Mouse (Mus musculus) liver, embryonic 15.5 days (tissue): ENCODE results near the gene Slc31a1. TPM values are rescaled to one million over a fixed set of nuclear protein-coding genes. Genes with fewer than 3 reads are reported as not detected.

Experiments
- ATAC-seq: fragments of 200-750 bp; cut with Nextera tagmentation; 2 replicates; pipeline ENCODE4 v1.8.0; 2017; ENCODE audit warnings: moderate number of reproducible peaks, mild to moderate bottlenecking, moderate library complexity; ENCODE audit not compliant: insufficient read depth
- H3K27ac ChIP-seq: fragments of 300-500 bp; sonication (generic); replicated peaks from 2 replicates; pipeline ENCODE4 v1.5.1; 2015; ENCODE audit warnings: mild to moderate bottlenecking, inconsistent platforms
- H3K27me3 ChIP-seq: fragments of 300-500 bp; sonication (generic); 2 replicates; pipeline ENCODE4 v1.6.1; 2015; ENCODE audit warnings: mild to moderate bottlenecking, inconsistent platforms
- H3K36me3 ChIP-seq: fragments of 300-500 bp; sonication (generic); replicated peaks from 2 replicates; pipeline ENCODE4 v1.6.1; 2015; ENCODE audit warnings: moderate library complexity, mild to moderate bottlenecking, inconsistent platforms
- H3K4me1 ChIP-seq: fragments of 300-500 bp; sonication (generic); replicated peaks from 2 replicates; pipeline ENCODE4 v1.6.1; 2015; ENCODE audit warnings: inconsistent platforms
- H3K4me2 ChIP-seq: fragments of 300-500 bp; sonication (generic); 2 replicates; pipeline ENCODE4 v1.6.1; 2015; ENCODE audit warnings: moderate library complexity, mild to moderate bottlenecking, inconsistent platforms
- H3K4me3 ChIP-seq: fragments of 300-500 bp; sonication (generic); replicated peaks from 2 replicates; pipeline ENCODE4 v1.5.1; 2015; ENCODE audit warnings: mild to moderate bottlenecking, inconsistent platforms
- H3K9ac ChIP-seq: fragments of 300-500 bp; sonication (generic); 2 replicates; pipeline ENCODE4 v1.6.1; 2015; ENCODE audit warnings: moderate library complexity, mild to moderate bottlenecking, inconsistent platforms
- H3K9me3 ChIP-seq: fragments of 300-500 bp; sonication (generic); replicated peaks from 2 replicates; pipeline ENCODE4 v1.6.1; 2016; ENCODE audit warnings: inconsistent platforms
- WGBS: fragments of 180-500 bp; shearing (Covaris S2); methylation state at CpG from one replicate; pipeline ENCODE4 v1.1.7; 2015; ENCODE audit warnings: mixed read lengths; ENCODE audit not compliant: insufficient replicate concordance; 5-methylcytosine and 5-hydroxymethylcytosine counted together
- polyA plus RNA-seq: library from polyadenylated mRNA; unstranded; fragments of >200 nt; fragmentation: Nextera tagmentation; extraction: Ambion mirVana; gene quantifications from 2 replicates; pipeline ENCODE4 v1.2.1, GENCODE M21; 2015

Gene Slc31a1
- polyA plus RNA-seq, 1 experiment from 2014 or later: 51.4 TPM

- peaks cover 6% of the 10 kb centered on the region for H3K27me3 ChIP-seq
- no peaks in the 10 kb centered on the region for H3K36me3 ChIP-seq
- H3K9ac ChIP-seq: no peak overlapping the region
- H3K27ac ChIP-seq: peak overlapping the region; percentile 66
- H3K4me1 ChIP-seq: peaks cover 16% of the 10 kb centered on the region
- no peaks in the 10 kb centered on the region for H3K9me3 ChIP-seq
- H3K4me3 ChIP-seq: no peak overlapping the region
- peak; percentile 69 for ATAC-seq
- peak overlapping the region; percentile 1; the same call in 1 of the 2 replicates for H3K4me2 ChIP-seq
- 36% methylated on average over 4 of the region's 4 CpGs for whole genome bisulfite sequencing
These were observed 71.0 kb downstream of the Slc31a1 start for GRCm38 (mm10) chr4:62431522-62431921.

- Histone ChIP-seq H3K4me2 (no peak overlapping the region), H3K36me3 (no peaks in the 10 kb centered on the region), H3K27me3 (peaks cover 3% of the 10 kb centered on the region), H3K4me1 (peaks cover 16% of the 10 kb centered on the region), H3K9me3 (no peaks in the 10 kb centered on the region), H3K4me3 (no peak overlapping the region), H3K9ac (no peak overlapping the region), H3K27ac (no peak overlapping the region)
- 57% methylated on average over 7 of the region's 7 CpGs for WGBS
- no peak for ATAC-seq
These were observed 73.7 kb downstream of the Slc31a1 start for GRCm38 (mm10) chr4:62433939-62434870.

GRCm38 (mm10) chr4:62435081-62435480 is 74.6 kb downstream of the Slc31a1 start, which contains the start of gene Rnf183:
TSS of gene Rnf183 (minus strand) at chr4:62435252.
- no peak within 1 kb of the TSS for H3K4me2 ChIP-seq
- H3K36me3 ChIP-seq: no peaks in the 10 kb centered on the region
- WGBS: 75% methylated on average over 6 of the region's 6 CpGs
- H3K4me1 ChIP-seq: peaks cover 16% of the 10 kb centered on the region
- H3K4me3 ChIP-seq: no peak within 1 kb of the TSS
- no peaks in the 10 kb centered on the region for H3K9me3 ChIP-seq
- H3K27ac ChIP-seq: no peak within 1 kb of the TSS
- H3K9ac ChIP-seq: no peak within 1 kb of the TSS
- no peak for ATAC-seq
- H3K27me3 ChIP-seq: no peaks in the 10 kb centered on the region

GRCm38 (mm10) chr4:62437256-62437778 is 76.8 kb downstream of the Slc31a1 start:
- Histone ChIP-seq H3K27me3 (no peaks in the 10 kb centered on the region), H3K4me1 (no peaks in the 10 kb centered on the region)
- no peak for ATAC-seq

GRCm38 (mm10) chr4:62437871-62438270 is 77.3 kb downstream of the Slc31a1 start:
- no peaks in the 10 kb centered on the region for H3K4me1 ChIP-seq
- H3K9me3 ChIP-seq: no peaks in the 10 kb centered on the region
- H3K36me3 ChIP-seq: no peaks in the 10 kb centered on the region
- no peaks in the 10 kb centered on the region for H3K27me3 ChIP-seq
- H3K4me2 ChIP-seq: no peak overlapping the region
- no peak overlapping the region for H3K27ac ChIP-seq
- no peak for ATAC-seq
- H3K4me3 ChIP-seq: no peak overlapping the region
- WGBS: 67% methylated on average over 7 of the region's 7 CpGs
- no peak overlapping the region for H3K9ac ChIP-seq

More at GRCm38 (mm10) chr4:62437256-62437778, 76.8 kb downstream of the Slc31a1 start:
- Histone ChIP-seq H3K4me3 (no peak overlapping the region), H3K9me3 (no peaks in the 10 kb centered on the region), H3K36me3 (no peaks in the 10 kb centered on the region), H3K4me2 (no peak overlapping the region), H3K9ac (no peak overlapping the region), H3K27ac (no peak overlapping the region)
- 66% methylated on average over 3 of the region's 3 CpGs for WGBS

GRCm38 (mm10) chr4:62439793-62440192 is 79.3 kb downstream of the Slc31a1 start:
- WGBS: 26% methylated on average over 4 of the region's 4 CpGs
- ATAC-seq: no peak
- H3K27ac ChIP-seq: no peak overlapping the region
- no peaks in the 10 kb centered on the region for H3K4me1 ChIP-seq
- H3K27me3 ChIP-seq: no peaks in the 10 kb centered on the region
- H3K4me2 ChIP-seq: no peak overlapping the region
- no peak overlapping the region for H3K9ac ChIP-seq
- H3K4me3 ChIP-seq: no peak overlapping the region
- H3K36me3 ChIP-seq: no peaks in the 10 kb centered on the region
- H3K9me3 ChIP-seq: no peaks in the 10 kb centered on the region

- H3K27me3 ChIP-seq: no peaks in the 10 kb centered on the region
- 51% methylated on average over 4 of the region's 4 CpGs for WGBS
- no peaks in the 10 kb centered on the region for H3K4me1 ChIP-seq
- no peak overlapping the region for H3K9ac ChIP-seq
- no peak overlapping the region for H3K4me2 ChIP-seq
- H3K27ac ChIP-seq: no peak overlapping the region
- H3K4me3 ChIP-seq: no peak overlapping the region
- H3K36me3 ChIP-seq: no peaks in the 10 kb centered on the region
- H3K9me3 ChIP-seq: no peaks in the 10 kb centered on the region
- ATAC-seq: no peak
These were observed 80.0 kb downstream of the Slc31a1 start for GRCm38 (mm10) chr4:62440544-62440943.

GRCm38 (mm10) chr4:62440986-62441385 is 80.5 kb downstream of the Slc31a1 start:
- ATAC-seq: no peak
- Histone ChIP-seq H3K4me2 (no peak overlapping the region), H3K27me3 (no peaks in the 10 kb centered on the region), H3K9ac (no peak overlapping the region), H3K4me1 (no peaks in the 10 kb centered on the region), H3K36me3 (no peaks in the 10 kb centered on the region), H3K4me3 (no peak overlapping the region), H3K9me3 (no peaks in the 10 kb centered on the region), H3K27ac (no peak overlapping the region)
- 56% methylated on average over 4 of the region's 4 CpGs for WGBS

Other genes with a start within 250 kb of the Slc31a1 start
- 0.18 TPM in 1 of 2 replicates, not detected in the other for gene Mup21, start 209.9 kb upstream of the Slc31a1 start, polyA plus RNA-seq
- 0.31 and 0.43 TPM in 2 replicates for gene Zfp37, start 129.7 kb upstream of the Slc31a1 start, polyA plus RNA-seq
- 9.1 and 9.8 TPM in 2 replicates for gene Slc31a2, start 98.2 kb upstream of the Slc31a1 start, polyA plus RNA-seq
- 14.1 and 15.6 TPM in 2 replicates for gene Fkbp15, start 179 bp upstream of the Slc31a1 start, polyA plus RNA-seq
- 53.5 and 57.4 TPM in 2 replicates for gene Cdc26, start 47.9 kb downstream of the Slc31a1 start, polyA plus RNA-seq
- 9.1 and 9.3 TPM in 2 replicates for gene Prpf4, start 48.1 kb downstream of the Slc31a1 start, polyA plus RNA-seq
- not detected in 2 replicates for gene Rnf183, start 74.5 kb downstream of the Slc31a1 start, polyA plus RNA-seq
- gene Wdr31, start 110.2 kb downstream of the Slc31a1 start, polyA plus RNA-seq: 0.86 and 0.88 TPM in 2 replicates
- gene Bspry, start 119.3 kb downstream of the Slc31a1 start, polyA plus RNA-seq: 0.22 and 0.32 TPM in 2 replicates
- 7.8 and 9.6 TPM in 2 replicates for gene Hdhd3, start 142.7 kb downstream of the Slc31a1 start, polyA plus RNA-seq
- 582 and 589 TPM in 2 replicates for gene Alad, start 159.2 kb downstream of the Slc31a1 start, polyA plus RNA-seq
- gene Pole3, start 164.3 kb downstream of the Slc31a1 start, polyA plus RNA-seq: 51.3 and 52.9 TPM in 2 replicates
- gene 4933430I17Rik, start 164.6 kb downstream of the Slc31a1 start, polyA plus RNA-seq: 0.06 and 0.15 TPM in 2 replicates
- 5.4 and 5.8 TPM in 2 replicates for gene Rgs3, start 199.1 kb downstream of the Slc31a1 start, polyA plus RNA-seq